Mouse (Mus musculus) liver, embryonic 14.5 days (tissue): ENCODE data around the gene Stk24.

Experiments
- CTCF ChIP-seq: IDR thresholded peaks from 2 replicates; pipeline ENCODE4 v1.5.1; 2016; ENCODE audit warnings: antibody characterized with exemption, low read depth, control low read depth
- EP300 ChIP-seq: IDR thresholded peaks from 2 replicates; pipeline ENCODE4 v1.6.1; 2016; ENCODE audit warnings: antibody characterized with exemption, low read depth

GRCm38 (mm10) chr14:121346053-121346452 is 33.8 kb downstream of the Stk24 start:
- TF ChIP-seq CTCF (peak; percentile 80), EP300 (no peak)
